Mouse (Mus musculus): ENCODE data around the gene Rac2. TPM values are rescaled to one million over a fixed set of nuclear protein-coding genes. Genes with fewer than 3 reads are reported as not detected.
A peak's percentile ranks its signal among the peaks of the same experiment; 100 is the strongest.

The Rac2 gene
- polyA plus RNA-seq, 1 experiment from 2014 or later, result 7.0 TPM

DNA sequence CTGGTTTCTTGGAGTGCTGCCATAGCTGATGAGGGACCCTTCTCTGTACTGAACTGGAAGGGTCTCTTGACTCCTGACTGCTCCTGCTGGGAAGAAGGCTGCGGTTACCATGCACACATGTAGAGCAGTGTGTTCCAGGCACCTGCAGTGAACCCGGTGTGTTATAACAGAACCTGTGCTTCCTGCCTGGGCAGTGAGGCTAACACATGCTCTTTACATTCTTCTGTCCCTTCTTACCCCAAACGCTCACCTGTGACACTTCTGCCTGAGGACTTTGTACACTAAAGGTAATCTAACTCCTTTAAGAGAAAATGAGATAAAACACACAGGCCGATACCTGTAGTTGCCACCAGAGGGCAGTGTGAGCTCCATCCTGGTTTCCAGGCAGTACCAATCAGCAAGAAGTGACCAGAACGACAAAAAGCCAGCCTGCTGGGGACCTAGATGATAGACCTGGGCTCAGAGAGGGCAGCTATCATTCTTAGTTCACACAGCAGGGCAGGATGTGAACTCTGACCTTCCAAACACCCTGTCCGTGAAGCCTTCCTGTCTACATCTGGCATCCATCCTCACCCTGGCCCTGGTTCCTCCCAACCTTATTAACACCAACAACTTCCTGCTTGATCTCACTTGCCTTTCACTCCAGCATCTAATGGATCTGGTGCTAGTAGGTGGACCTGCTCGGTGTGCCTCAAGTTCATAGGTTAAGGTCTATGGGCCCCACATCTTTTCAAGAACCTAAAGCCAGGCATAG lies 58.0 kb downstream of the Rac2 start:
- no peak overlapping the region for H3K4me2 ChIP-seq (ENCODE audit: low read length)
- DNase-seq, result peak; percentile 88
- H3K4me1 ChIP-seq (ENCODE audit: control insufficient read depth, insufficient read depth, low read length), result peaks cover 7% of the 10 kb centered on the region
- H3K9me3 ChIP-seq (ENCODE audit: control insufficient read depth, low read length), result no peaks in the 10 kb centered on the region
- no peak for ATAC-seq (ENCODE audit: low FRiP score, low TSS enrichment)
- H3K27ac ChIP-seq (replicated peaks; ENCODE audit: low read depth, low read length), result no peak overlapping the region
- WGBS, result 37% methylated on average over 7 of the region's 7 CpGs
- no peaks in the 10 kb centered on the region for H3K27me3 ChIP-seq (ENCODE audit: control insufficient read depth, insufficient read depth, low read length)
- H3K4me3 ChIP-seq (replicated peaks; ENCODE audit: low read depth, low read length), result no peak overlapping the region
- H3K36me3 ChIP-seq (ENCODE audit: control insufficient read depth, insufficient read depth, low read length), result no peaks in the 10 kb centered on the region
- no peak overlapping the region for H3K9ac ChIP-seq (replicated peaks; ENCODE audit: low read length)

DNA sequence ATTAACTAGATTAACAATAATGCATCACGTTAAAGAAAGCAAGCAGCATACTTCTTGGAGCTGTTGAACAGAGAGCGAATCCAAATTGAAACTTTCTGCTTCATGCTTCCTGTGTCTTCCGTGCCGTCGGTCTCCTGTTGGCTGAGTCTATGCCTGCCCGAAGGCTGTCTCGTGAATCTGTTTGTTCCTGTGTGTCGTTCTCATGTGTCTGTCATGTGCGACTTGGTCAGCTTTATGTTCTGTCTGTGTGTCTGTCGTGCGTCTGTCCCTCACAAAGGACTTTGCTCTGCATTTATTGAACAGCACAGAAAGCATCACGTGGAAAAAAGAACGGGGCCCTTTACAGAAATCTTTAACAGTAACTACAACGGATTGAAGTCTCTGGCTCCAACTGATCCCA lies 59.6 kb downstream of the Rac2 start:
- H3K4me1 ChIP-seq (ENCODE audit: control insufficient read depth, insufficient read depth, low read length), result peaks cover 7% of the 10 kb centered on the region
- no peak overlapping the region for H3K9ac ChIP-seq (replicated peaks; ENCODE audit: low read length)
- ATAC-seq (ENCODE audit: low FRiP score, low TSS enrichment) (no peak), DNase-seq (no peak)
- H3K4me2 ChIP-seq (ENCODE audit: low read length), result no peak overlapping the region
- no peak overlapping the region for H3K27ac ChIP-seq (replicated peaks; ENCODE audit: low read depth, low read length)
- WGBS, result 90% methylated on average over 14 of the region's 14 CpGs
- H3K36me3 ChIP-seq (ENCODE audit: control insufficient read depth, insufficient read depth, low read length), result no peaks in the 10 kb centered on the region
- no peak overlapping the region for H3K4me3 ChIP-seq (replicated peaks; ENCODE audit: low read depth, low read length)
- H3K27me3 ChIP-seq (ENCODE audit: control insufficient read depth, insufficient read depth, low read length), result no peaks in the 10 kb centered on the region
- no peaks in the 10 kb centered on the region for H3K9me3 ChIP-seq (ENCODE audit: control insufficient read depth, low read length)

DNA sequence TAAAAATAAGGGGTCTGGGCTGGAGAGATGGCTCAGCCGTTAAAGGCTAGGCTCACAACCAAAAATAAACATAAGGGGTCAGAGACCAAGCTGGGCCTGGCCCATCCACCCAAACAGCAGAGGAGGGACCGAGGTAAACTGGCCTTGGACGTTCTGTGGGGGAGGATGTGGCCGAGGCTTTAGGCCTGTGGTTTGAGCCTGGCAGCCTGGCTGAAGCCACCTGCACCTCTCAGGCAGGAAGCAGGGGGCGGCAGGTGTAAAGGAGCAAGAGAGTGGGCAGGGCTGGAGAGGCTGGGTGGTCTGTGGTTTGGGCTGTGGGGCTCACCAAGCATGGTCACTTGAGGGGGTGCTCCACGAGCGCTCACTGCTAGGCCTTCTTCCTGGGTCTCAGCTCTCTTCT lies 60.6 kb downstream of the Rac2 start:
- H3K9me3 ChIP-seq (ENCODE audit: control insufficient read depth, low read length), result no peaks in the 10 kb centered on the region
- DNase-seq, result no peak
- no peak for ATAC-seq (ENCODE audit: low FRiP score, low TSS enrichment)
- H3K27me3 ChIP-seq (ENCODE audit: control insufficient read depth, insufficient read depth, low read length), result no peaks in the 10 kb centered on the region
- no peak overlapping the region for H3K9ac ChIP-seq (replicated peaks; ENCODE audit: low read length)
- peaks cover 7% of the 10 kb centered on the region for H3K4me1 ChIP-seq (ENCODE audit: control insufficient read depth, insufficient read depth, low read length)
- H3K4me3 ChIP-seq (replicated peaks; ENCODE audit: low read depth, low read length), result no peak overlapping the region
- H3K27ac ChIP-seq (replicated peaks; ENCODE audit: low read depth, low read length), result no peak overlapping the region
- no peaks in the 10 kb centered on the region for H3K36me3 ChIP-seq (ENCODE audit: control insufficient read depth, insufficient read depth, low read length)
- 86% methylated on average over 7 of the region's 7 CpGs for WGBS
- H3K4me2 ChIP-seq (ENCODE audit: low read length), result no peak overlapping the region

DNA sequence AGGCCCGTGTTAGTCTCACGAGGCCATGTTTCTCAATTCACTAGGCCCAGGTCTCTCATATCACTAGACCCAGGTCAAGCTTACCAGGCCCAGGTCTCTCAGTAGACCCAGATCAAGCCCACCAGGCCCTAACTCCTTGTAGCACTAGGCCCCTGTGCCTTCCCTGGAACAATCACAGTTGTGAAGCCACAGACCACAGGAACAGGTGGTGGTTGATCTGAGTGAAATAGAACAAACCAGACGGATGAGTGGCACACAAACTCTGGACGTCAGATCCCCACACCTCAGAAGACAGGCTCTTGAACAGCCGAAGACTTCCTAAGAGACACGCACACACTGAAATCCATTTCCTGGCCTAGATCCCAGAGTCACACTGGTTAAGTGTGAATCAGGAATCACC lies 61.8 kb downstream of the Rac2 start:
- H3K4me1 ChIP-seq (ENCODE audit: control insufficient read depth, insufficient read depth, low read length), result peaks cover 7% of the 10 kb centered on the region
- no peak overlapping the region for H3K9ac ChIP-seq (replicated peaks; ENCODE audit: low read length)
- H3K9me3 ChIP-seq (ENCODE audit: control insufficient read depth, low read length), result no peaks in the 10 kb centered on the region
- no peak overlapping the region for H3K27ac ChIP-seq (replicated peaks; ENCODE audit: low read depth, low read length)
- no peaks in the 10 kb centered on the region for H3K36me3 ChIP-seq (ENCODE audit: control insufficient read depth, insufficient read depth, low read length)
- no peak overlapping the region for H3K4me2 ChIP-seq (ENCODE audit: low read length)
- WGBS, result 93% methylated on average over 6 of the region's 6 CpGs
- DNase-seq, result no peak
- ATAC-seq (ENCODE audit: low FRiP score, low TSS enrichment), result no peak
- no peaks in the 10 kb centered on the region for H3K27me3 ChIP-seq (ENCODE audit: control insufficient read depth, insufficient read depth, low read length)
- H3K4me3 ChIP-seq (replicated peaks; ENCODE audit: low read depth, low read length), result no peak overlapping the region

DNA sequence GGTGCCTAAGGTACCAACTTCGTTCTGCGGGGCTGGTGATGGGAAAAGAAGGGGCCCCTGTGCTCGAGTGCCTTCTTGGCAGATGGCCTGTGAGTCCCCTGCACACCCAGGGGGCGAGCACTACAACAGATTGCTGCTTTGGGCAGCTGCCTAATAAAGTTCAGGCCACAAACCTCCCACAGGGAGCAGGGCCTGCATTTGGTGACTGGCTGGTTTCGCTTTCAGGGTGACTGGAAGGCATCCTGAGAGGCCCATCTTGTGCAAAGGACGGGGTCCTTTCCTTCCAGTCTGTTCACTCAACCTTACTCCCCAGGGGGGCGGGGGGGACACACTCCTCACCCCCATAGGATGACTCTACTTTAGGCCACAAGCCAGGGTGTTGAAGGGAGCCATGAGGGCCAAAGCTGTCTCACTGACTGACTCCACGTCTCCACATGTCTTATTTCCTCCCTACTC lies 62.4 kb downstream of the Rac2 start:
- no peak for ATAC-seq (ENCODE audit: low FRiP score, low TSS enrichment)
- no peaks in the 10 kb centered on the region for H3K27me3 ChIP-seq (ENCODE audit: control insufficient read depth, insufficient read depth, low read length)
- peaks cover 7% of the 10 kb centered on the region for H3K4me1 ChIP-seq (ENCODE audit: control insufficient read depth, insufficient read depth, low read length)
- no peak overlapping the region for H3K27ac ChIP-seq (replicated peaks; ENCODE audit: low read depth, low read length)
- 57% methylated on average over 8 of the region's 8 CpGs for WGBS
- DNase-seq, result no peak
- H3K36me3 ChIP-seq (ENCODE audit: control insufficient read depth, insufficient read depth, low read length), result no peaks in the 10 kb centered on the region
- 0 out of 2 replicates have a peak overlapping the region, but pooled peaks have one; percentile 31 for H3K9ac ChIP-seq (replicated peaks; ENCODE audit: low read length)
- H3K4me3 ChIP-seq (replicated peaks; ENCODE audit: low read depth, low read length), result no peak overlapping the region
- H3K9me3 ChIP-seq (ENCODE audit: control insufficient read depth, low read length), result no peaks in the 10 kb centered on the region
- no peak overlapping the region for H3K4me2 ChIP-seq (ENCODE audit: low read length)

DNA sequence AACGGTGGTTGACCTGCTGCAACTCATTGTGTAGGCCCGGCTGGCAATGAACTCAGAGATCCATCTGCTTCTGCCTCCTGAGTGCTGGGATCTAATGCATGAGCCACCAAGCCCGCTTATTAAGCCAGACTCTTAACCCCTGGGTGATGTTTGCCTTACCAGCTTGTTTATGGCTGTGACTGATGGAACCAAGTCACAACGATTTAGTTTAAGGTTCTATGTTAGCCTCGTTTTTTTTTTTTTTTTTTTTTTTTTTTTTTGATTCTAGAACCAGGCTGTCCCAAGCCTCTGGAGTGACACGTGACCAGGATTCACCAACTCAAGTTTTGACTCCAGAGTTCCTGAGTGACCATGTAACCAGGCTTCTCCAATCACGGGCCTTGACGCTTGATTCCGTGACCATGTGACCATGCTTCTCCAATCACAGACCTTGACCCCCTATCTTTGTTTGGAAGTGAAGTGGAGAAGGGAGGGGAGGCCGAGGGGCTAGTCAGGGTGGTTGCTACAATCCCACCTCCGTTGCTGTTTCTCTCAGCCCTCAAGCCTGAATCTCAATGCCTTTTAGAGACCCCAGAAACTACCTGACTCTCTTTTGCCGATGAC lies 63.2 kb downstream of the Rac2 start:
- Histone ChIP-seq H3K4me2 (ENCODE audit: low read length) (no peak overlapping the region), H3K9ac (replicated peaks; ENCODE audit: low read length) (0 out of 2 replicates have a peak overlapping the region, but pooled peaks have one; percentile 31), H3K4me1 (ENCODE audit: control insufficient read depth, insufficient read depth, low read length) (peaks cover 7% of the 10 kb centered on the region), H3K36me3 (ENCODE audit: control insufficient read depth, insufficient read depth, low read length) (no peaks in the 10 kb centered on the region), H3K9me3 (ENCODE audit: control insufficient read depth, low read length) (peaks cover 5% of the 10 kb centered on the region; the same call in 1 of the 2 replicates), H3K27ac (replicated peaks; ENCODE audit: low read depth, low read length) (no peak overlapping the region), H3K27me3 (ENCODE audit: control insufficient read depth, insufficient read depth, low read length) (no peaks in the 10 kb centered on the region), H3K4me3 (replicated peaks; ENCODE audit: low read depth, low read length) (no peak overlapping the region)
- WGBS, result 46% methylated on average over 12 of the region's 12 CpGs
- ATAC-seq (ENCODE audit: low FRiP score, low TSS enrichment) (no peak), DNase-seq (peak; percentile 44)

Other genes starting within 250 kb of the Rac2 start
- gene Csf2rb, start 247.0 kb downstream of the Rac2 start, polyA plus RNA-seq (2014; fragmentation: Nextera tagmentation; extraction: Ambion mirVana), result 0.28 and 1.0 TPM in 2 replicates
- gene Tex33, start 176.9 kb downstream of the Rac2 start, polyA plus RNA-seq (2014; fragmentation: Nextera tagmentation; extraction: Ambion mirVana), result not detected in 2 replicates
- gene Tst, start 166.9 kb downstream of the Rac2 start, polyA plus RNA-seq (2014; fragmentation: Nextera tagmentation; extraction: Ambion mirVana), result 11.8 and 15.2 TPM in 2 replicates
- gene Mpst, start 166.4 kb downstream of the Rac2 start, polyA plus RNA-seq (2014; fragmentation: Nextera tagmentation; extraction: Ambion mirVana), result 4.7 and 6.6 TPM in 2 replicates
- gene Kctd17, start 144.2 kb downstream of the Rac2 start, polyA plus RNA-seq (2014; fragmentation: Nextera tagmentation; extraction: Ambion mirVana), result 120 and 154 TPM in 2 replicates
- gene Tmprss6, start 104.1 kb downstream of the Rac2 start, polyA plus RNA-seq (2014; fragmentation: Nextera tagmentation; extraction: Ambion mirVana), result 0.26 and 0.43 TPM in 2 replicates
- 0.08 and 0.11 TPM in 2 replicates for gene Il2rb, start 77.5 kb downstream of the Rac2 start, polyA plus RNA-seq (2014; fragmentation: Nextera tagmentation; extraction: Ambion mirVana)
- gene C1qtnf6, start 41.4 kb downstream of the Rac2 start, polyA plus RNA-seq (2014; fragmentation: Nextera tagmentation; extraction: Ambion mirVana), result 5.6 and 7.3 TPM in 2 replicates
- gene Sstr3, start 28.1 kb downstream of the Rac2 start, polyA plus RNA-seq (2014; fragmentation: Nextera tagmentation; extraction: Ambion mirVana), result 0.18 and 0.23 TPM in 2 replicates
- 1.8 and 2.3 TPM in 2 replicates for gene Cyth4, start 24.3 kb upstream of the Rac2 start, polyA plus RNA-seq (2014; fragmentation: Nextera tagmentation; extraction: Ambion mirVana)
- gene Elfn2, start 146.0 kb upstream of the Rac2 start, polyA plus RNA-seq (2014; fragmentation: Nextera tagmentation; extraction: Ambion mirVana), result 4.0 and 8.1 TPM in 2 replicates
- gene Mfng, start 200.7 kb upstream of the Rac2 start, polyA plus RNA-seq (2014; fragmentation: Nextera tagmentation; extraction: Ambion mirVana), result 16.7 and 28.0 TPM in 2 replicates
- 1.3 and 1.6 TPM in 2 replicates for gene Card10, start 230.3 kb upstream of the Rac2 start, polyA plus RNA-seq (2014; fragmentation: Nextera tagmentation; extraction: Ambion mirVana)

All from midbrain, embryonic 14.5 days (tissue).